Mouse (Mus musculus) heart, embryonic 15.5 days (tissue): ENCODE measurements around the gene Gm12166. TPM values are rescaled to one million over a fixed set of nuclear protein-coding genes. Genes with fewer than 3 reads are reported as not detected.
A peak's percentile ranks its signal among the peaks of the same experiment; 100 is the strongest.

Experiments
- ATAC-seq: fragments of 200-750 bp; cut with Nextera tagmentation; replicated peaks from 2 replicates; pipeline ENCODE4 v1.8.0; 2017; ENCODE audit warnings: low read depth, moderate TSS enrichment; ENCODE audit not compliant: insufficient number of reproducible peaks, insufficient read depth, low FRiP score
- H3K27ac ChIP-seq: fragments of 300-500 bp; sonication (generic); 2 replicates; pipeline ENCODE4 v1.5.1; 2015; ENCODE audit warnings: mild to moderate bottlenecking, inconsistent platforms
- H3K27me3 ChIP-seq: fragments of 300-500 bp; sonication (generic); 2 replicates; pipeline ENCODE4 v1.6.1; 2015; ENCODE audit warnings: inconsistent platforms
- H3K36me3 ChIP-seq: fragments of 300-500 bp; sonication (generic); 2 replicates; pipeline ENCODE4 v1.6.1; 2015; ENCODE audit warnings: mild to moderate bottlenecking, inconsistent platforms
- H3K4me1 ChIP-seq: fragments of 300-500 bp; sonication (generic); replicated peaks from 2 replicates; pipeline ENCODE4 v1.6.1; 2015; ENCODE audit warnings: inconsistent platforms
- H3K4me2 ChIP-seq: fragments of 300-500 bp; sonication (generic); 2 replicates; pipeline ENCODE4 v1.6.1; 2015; ENCODE audit warnings: inconsistent platforms, mild to moderate bottlenecking, moderate library complexity
- H3K4me3 ChIP-seq: fragments of 300-500 bp; sonication (generic); 2 replicates; pipeline ENCODE4 v1.5.1; 2015; ENCODE audit warnings: mild to moderate bottlenecking, inconsistent platforms
- H3K9ac ChIP-seq: fragments of 300-500 bp; sonication (generic); 2 replicates; pipeline ENCODE4 v1.6.1; 2015; ENCODE audit warnings: mild to moderate bottlenecking, inconsistent platforms
- H3K9me3 ChIP-seq: fragments of 300-500 bp; sonication (generic); replicated peaks from 2 replicates; pipeline ENCODE4 v1.6.1; 2016; ENCODE audit warnings: inconsistent platforms
- WGBS: fragments of 180-500 bp; shearing (Covaris S2); methylation state at CpG from one replicate; pipeline ENCODE4 v1.1.7; 2015; ENCODE audit warnings: mixed read lengths; 5-methylcytosine and 5-hydroxymethylcytosine counted together
- polyA plus RNA-seq: library from polyadenylated mRNA; unstranded; fragments of >200 nt; fragmentation: Nextera tagmentation; extraction: Ambion mirVana; gene quantifications from 2 replicates; pipeline ENCODE4 v1.2.1, GENCODE M21; 2015

The Gm12166 gene
- polyA plus RNA-seq, 1 experiment from 2014 or later = 4.4 TPM

DNA sequence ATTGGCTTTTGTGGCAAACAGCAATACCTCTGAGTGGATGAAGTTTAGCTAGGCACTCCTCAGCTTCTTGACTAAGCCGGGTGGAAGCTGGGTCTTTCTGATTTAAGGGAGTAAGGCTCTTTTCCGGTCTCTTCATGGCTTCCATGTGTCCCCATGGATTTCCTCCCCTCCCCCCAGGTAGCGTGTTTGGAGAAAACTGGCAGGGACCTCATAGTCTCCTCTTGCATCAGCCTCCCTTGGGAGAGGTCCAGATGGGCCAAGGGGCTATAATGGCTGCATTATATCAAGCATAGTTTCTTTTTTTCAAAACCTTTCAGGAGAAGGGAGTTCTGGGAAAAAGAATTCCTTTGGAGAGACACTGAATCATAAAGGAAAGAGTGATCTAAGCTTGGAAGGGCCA is 32.4 kb upstream of the Gm12166 start:
- Histone ChIP-seq H3K4me1 (peaks cover 86% of the 10 kb centered on the region), H3K4me2 (no peak overlapping the region), H3K27me3 (no peaks in the 10 kb centered on the region), H3K27ac (peak overlapping the region; percentile 70), H3K9ac (no peak overlapping the region), H3K36me3 (no peaks in the 10 kb centered on the region), H3K4me3 (no peak overlapping the region), H3K9me3 (no peaks in the 10 kb centered on the region)
- 53% methylated on average over 3 of the region's 3 CpGs for WGBS
- ATAC-seq = no peak

DNA sequence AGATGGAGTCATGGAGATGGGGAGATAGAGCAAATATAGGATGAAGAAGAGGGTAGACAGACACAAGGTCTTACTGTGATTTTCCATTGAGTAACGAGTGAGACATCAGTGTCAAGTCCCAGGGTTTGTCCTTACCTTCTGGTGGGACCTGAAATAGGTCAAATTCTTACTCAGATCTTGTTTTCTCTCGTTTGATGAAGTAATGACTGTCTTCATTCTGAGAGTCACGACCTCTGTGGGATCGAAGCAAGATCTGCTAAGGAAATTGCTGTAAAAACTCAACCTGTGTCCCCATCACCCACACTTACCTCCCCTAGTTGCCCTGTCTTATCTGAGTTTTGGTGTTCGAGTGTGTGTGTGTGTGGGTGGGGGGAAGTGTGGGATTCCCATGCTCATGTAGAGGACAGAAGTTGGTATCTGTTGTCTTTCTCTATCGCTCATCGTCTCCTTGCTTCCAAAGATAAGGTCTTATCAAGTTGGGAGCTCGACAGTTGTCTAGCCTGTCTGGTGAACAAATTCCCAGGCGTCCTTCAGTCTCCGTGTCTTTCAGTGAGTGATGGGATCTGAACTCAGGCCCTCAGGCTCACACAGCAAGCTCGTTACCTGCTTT is 31.8 kb upstream of the Gm12166 start:
- H3K9me3 ChIP-seq = no peaks in the 10 kb centered on the region
- H3K4me2 ChIP-seq = no peak overlapping the region
- H3K9ac ChIP-seq = no peak overlapping the region
- H3K4me1 ChIP-seq = peaks cover 80% of the 10 kb centered on the region
- 53% methylated on average over 11 of the region's 11 CpGs for WGBS
- no peaks in the 10 kb centered on the region; the same call in 1 of the 2 replicates for H3K36me3 ChIP-seq
- H3K27ac ChIP-seq = peak overlapping the region; percentile 70
- no peaks in the 10 kb centered on the region for H3K27me3 ChIP-seq
- no peak for ATAC-seq
- no peak overlapping the region for H3K4me3 ChIP-seq

DNA sequence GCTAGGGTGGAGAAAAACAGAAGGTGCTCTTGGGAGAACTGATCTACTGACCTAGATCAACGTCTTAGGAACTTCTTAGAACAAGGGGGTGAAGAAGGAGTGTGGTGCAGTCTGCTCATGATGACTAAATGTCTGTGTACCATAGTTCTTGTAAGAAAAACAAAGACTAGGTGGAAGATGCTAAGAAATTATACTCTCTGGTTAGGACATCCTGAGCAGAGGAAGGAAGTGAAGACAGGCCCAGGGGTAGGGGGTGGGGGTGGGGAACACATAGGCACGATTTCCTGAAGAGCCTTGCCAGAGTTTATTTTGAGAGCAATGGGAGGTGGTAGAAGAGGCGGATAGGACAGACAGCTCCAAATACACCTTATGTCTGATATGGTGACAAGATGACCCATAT is 31.3 kb upstream of the Gm12166 start:
- peaks cover 4% of the 10 kb centered on the region for H3K36me3 ChIP-seq
- no peak overlapping the region for H3K4me2 ChIP-seq
- H3K27ac ChIP-seq = peak overlapping the region; percentile 70; the same call in 1 of the 2 replicates
- no peaks in the 10 kb centered on the region for H3K9me3 ChIP-seq
- WGBS = 34% methylated on average over 3 of the region's 3 CpGs
- H3K4me1 ChIP-seq = peaks cover 74% of the 10 kb centered on the region
- no peak overlapping the region for H3K4me3 ChIP-seq
- no peak for ATAC-seq
- H3K27me3 ChIP-seq = no peaks in the 10 kb centered on the region
- H3K9ac ChIP-seq = no peak overlapping the region

DNA sequence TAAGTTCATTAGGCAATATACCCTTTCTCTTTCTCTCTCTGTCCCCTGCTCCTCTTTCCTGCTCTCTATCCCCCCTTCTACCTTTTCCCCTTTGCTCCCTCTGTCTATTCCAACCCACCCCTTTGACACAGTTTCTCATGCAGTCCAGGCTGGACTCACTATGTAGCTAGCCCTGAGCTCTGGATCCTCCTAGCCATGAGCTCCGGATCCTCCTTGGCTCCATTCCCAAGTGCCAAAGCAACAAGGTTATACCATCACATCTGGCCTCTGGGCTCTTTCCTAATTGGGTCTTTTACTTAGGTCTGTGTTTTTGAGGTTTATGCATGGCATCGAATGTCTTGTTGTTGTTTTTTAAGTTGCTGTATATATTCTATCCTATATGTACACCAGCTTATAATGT is 29.0 kb upstream of the Gm12166 start:
- no peak overlapping the region for H3K9ac ChIP-seq
- H3K9me3 ChIP-seq = no peaks in the 10 kb centered on the region
- H3K4me2 ChIP-seq = no peak overlapping the region
- no peak overlapping the region for H3K4me3 ChIP-seq
- peaks cover 71% of the 10 kb centered on the region for H3K4me1 ChIP-seq
- no peaks in the 10 kb centered on the region for H3K27me3 ChIP-seq
- H3K27ac ChIP-seq = peak overlapping the region; percentile 38
- peaks cover 14% of the 10 kb centered on the region for H3K36me3 ChIP-seq
- WGBS = 80% methylated on average over 2 of the region's 2 CpGs
- ATAC-seq = no peak

DNA sequence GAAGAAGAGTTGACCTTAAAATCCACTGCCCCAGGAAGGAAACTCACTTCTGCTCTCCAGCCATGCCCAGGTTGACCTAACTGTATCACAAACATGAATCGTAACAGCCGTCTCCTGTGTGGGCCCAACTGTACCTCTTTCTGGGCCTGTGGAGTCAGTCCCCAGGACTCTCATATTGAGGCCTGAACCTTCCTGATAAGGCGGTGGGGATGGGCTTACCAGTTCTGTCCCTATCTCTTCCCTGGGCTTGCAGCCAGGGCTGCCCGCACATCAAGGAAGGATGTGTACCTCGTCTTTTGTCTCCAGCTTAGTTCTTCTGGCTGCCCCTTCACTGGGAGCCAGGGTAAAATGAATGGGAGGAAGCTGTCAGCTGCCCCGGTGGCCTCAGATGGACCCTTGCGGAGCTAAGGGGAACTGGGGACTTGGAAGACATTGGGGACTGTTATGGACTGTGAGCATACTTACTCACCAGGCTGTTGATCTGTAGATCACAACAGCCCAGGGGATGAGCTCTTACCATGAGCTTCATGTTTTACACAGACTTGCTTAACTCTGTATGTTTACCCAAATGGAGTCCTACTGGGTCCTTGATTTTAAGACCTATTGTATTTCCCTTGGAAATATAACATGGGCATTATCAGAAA is 25.7 kb upstream of the Gm12166 start:
- peaks cover 60% of the 10 kb centered on the region for H3K4me1 ChIP-seq
- no peak overlapping the region for H3K4me2 ChIP-seq
- no peaks in the 10 kb centered on the region for H3K9me3 ChIP-seq
- no peaks in the 10 kb centered on the region for H3K27me3 ChIP-seq
- H3K4me3 ChIP-seq = no peak overlapping the region
- 54% methylated on average over 7 of the region's 7 CpGs for WGBS
- H3K36me3 ChIP-seq = peaks cover 21% of the 10 kb centered on the region
- H3K27ac ChIP-seq = peak overlapping the region; percentile 34
- H3K9ac ChIP-seq = no peak overlapping the region
- peak; percentile 50 for ATAC-seq

DNA sequence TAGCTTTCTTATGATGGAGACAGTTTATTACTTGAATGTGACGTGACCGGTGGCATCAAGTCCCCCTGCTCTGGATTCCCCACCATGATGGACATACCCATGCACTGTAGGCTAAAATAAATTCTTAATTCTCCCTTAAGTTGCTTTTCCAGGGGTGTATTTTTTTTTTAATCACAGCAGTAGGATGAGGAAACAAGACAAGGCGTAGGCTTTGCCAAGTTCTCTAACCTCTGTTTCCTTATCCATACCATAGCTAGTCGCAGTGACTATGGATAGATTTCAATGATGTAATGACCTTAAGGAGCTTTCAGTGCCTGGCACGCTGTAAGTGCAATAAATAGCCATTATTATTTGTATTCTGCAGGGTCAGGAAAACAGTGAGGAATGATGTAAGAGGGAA is 25.2 kb upstream of the Gm12166 start:
- H3K27me3 ChIP-seq = no peaks in the 10 kb centered on the region
- ATAC-seq = 0 out of 2 replicates have a peak, but pooled peaks have one; percentile 9
- no peaks in the 10 kb centered on the region for H3K9me3 ChIP-seq
- H3K4me2 ChIP-seq = no peak overlapping the region
- H3K27ac ChIP-seq = peak overlapping the region; percentile 34
- H3K36me3 ChIP-seq = peaks cover 24% of the 10 kb centered on the region
- 76% methylated on average over 5 of the region's 5 CpGs for WGBS
- no peak overlapping the region for H3K9ac ChIP-seq
- H3K4me1 ChIP-seq = peaks cover 63% of the 10 kb centered on the region
- H3K4me3 ChIP-seq = no peak overlapping the region

DNA sequence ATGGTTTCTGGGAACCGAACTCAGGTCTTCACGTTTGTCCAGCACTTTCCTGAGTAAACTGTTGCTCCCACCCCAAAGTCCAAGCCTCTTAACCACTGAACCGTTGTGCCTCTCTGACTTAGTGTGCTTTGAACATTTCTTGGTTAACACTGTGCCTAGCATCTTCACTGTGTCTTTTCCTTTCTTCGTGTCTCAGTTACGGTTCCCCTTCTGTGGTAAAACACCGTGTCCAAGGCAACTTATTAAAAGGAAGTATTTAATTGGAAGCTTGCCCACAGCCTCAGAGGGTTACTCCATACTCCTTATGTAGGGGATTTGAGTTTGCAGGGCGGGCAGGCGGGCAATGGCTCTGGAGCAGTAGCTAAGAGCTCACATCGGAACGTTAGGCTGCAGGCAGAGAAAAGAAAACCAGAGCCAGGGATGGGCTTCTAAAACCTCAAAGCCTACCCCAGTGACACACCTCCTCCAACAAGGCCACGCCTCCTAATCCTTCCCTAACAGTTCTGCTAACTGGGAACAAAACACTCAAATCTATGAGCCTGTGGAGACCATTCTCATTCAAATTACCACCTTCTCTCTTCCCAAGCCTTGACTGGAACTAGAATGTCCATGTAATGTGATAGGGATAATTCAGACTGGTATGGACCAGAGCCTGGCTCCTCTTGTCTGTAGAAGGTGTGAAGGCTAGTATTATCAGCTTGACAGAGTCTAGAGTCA is 24.5 kb upstream of the Gm12166 start:
- Histone ChIP-seq H3K9ac (no peak overlapping the region), H3K36me3 (peaks cover 24% of the 10 kb centered on the region), H3K27me3 (no peaks in the 10 kb centered on the region), H3K4me1 (peaks cover 68% of the 10 kb centered on the region), H3K9me3 (no peaks in the 10 kb centered on the region), H3K4me2 (no peak overlapping the region), H3K27ac (peak overlapping the region; percentile 34), H3K4me3 (no peak overlapping the region)
- no peak for ATAC-seq
- 85% methylated on average over 11 of the region's 11 CpGs for WGBS

DNA sequence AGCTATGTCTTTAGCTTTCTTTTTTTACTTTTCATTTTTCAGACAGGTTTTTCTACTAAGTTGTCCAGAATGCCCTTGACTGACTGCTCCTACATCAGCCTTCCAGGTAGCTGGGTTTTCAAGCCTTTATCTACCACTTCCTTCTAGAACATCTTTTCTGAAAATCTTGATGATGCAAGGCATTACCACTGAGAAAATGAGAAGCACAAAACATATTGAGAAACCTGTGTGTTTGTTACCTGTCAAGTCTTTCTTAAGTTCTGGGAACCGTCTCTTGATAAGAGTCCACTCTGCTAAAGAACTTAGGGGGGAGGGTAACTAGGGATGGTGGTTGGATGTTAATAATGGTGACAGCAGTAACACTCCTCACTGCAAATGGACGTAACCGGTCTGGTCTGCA is 23.4 kb upstream of the Gm12166 start:
- peaks cover 24% of the 10 kb centered on the region for H3K36me3 ChIP-seq

DNA sequence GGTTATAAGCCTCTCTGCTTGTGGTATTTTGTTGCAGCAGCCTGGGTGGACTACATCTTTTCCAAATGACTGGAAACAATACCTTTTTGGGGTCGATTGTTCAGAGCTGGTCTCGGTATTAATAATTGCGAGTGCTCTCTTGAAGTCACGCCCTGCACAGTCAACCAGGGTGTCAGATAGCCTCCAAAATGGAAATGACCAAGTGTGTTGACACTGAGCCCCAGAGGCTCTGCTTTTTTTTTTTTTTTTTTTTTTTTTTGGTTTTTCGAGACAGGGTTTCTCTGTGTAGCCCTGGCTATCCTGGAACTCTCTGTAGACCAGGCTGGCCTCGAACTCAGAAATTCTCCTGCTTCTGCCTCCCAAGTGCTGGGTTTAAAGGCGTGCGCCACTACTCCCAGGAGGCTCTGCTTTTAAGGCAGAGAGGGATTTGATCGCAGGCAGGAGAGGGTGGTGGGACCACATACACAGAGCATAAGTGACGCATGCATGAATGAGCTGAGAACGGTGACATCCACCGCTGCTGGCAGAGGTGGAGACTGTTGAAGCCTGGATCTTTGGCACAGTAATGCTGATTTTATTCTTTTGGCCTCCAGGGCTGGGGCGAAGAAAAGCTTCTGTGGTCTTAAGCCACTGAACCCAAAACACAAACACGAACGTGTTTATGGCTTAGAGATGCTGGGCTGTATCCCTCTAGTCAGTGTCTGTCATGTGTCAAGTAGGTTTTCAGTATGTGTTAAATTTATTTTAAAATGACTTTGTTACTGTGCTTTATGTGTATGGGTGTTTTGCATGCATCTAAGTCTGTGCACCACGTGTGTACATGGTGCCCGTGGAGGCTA is 21.9 kb upstream of the Gm12166 start:
- Histone ChIP-seq H3K9ac (no peak overlapping the region), H3K4me2 (no peak overlapping the region), H3K36me3 (peaks cover 24% of the 10 kb centered on the region), H3K27me3 (no peaks in the 10 kb centered on the region), H3K9me3 (no peaks in the 10 kb centered on the region), H3K27ac (peak overlapping the region; percentile 68), H3K4me3 (no peak overlapping the region), H3K4me1 (peaks cover 74% of the 10 kb centered on the region)
- 85% methylated on average over 17 of the region's 17 CpGs for WGBS
- ATAC-seq = no peak

More for the DNA sequence above, 23.4 kb upstream of the Gm12166 start:
- no peak overlapping the region for H3K4me2 ChIP-seq
- H3K4me1 ChIP-seq = peaks cover 68% of the 10 kb centered on the region
- no peaks in the 10 kb centered on the region for H3K27me3 ChIP-seq
- H3K4me3 ChIP-seq = no peak overlapping the region
- no peak for ATAC-seq
- H3K9ac ChIP-seq = no peak overlapping the region
- H3K9me3 ChIP-seq = no peaks in the 10 kb centered on the region
- 67% methylated on average over 3 of the region's 3 CpGs for WGBS
- peak overlapping the region; percentile 28; the same call in 1 of the 2 replicates for H3K27ac ChIP-seq

DNA sequence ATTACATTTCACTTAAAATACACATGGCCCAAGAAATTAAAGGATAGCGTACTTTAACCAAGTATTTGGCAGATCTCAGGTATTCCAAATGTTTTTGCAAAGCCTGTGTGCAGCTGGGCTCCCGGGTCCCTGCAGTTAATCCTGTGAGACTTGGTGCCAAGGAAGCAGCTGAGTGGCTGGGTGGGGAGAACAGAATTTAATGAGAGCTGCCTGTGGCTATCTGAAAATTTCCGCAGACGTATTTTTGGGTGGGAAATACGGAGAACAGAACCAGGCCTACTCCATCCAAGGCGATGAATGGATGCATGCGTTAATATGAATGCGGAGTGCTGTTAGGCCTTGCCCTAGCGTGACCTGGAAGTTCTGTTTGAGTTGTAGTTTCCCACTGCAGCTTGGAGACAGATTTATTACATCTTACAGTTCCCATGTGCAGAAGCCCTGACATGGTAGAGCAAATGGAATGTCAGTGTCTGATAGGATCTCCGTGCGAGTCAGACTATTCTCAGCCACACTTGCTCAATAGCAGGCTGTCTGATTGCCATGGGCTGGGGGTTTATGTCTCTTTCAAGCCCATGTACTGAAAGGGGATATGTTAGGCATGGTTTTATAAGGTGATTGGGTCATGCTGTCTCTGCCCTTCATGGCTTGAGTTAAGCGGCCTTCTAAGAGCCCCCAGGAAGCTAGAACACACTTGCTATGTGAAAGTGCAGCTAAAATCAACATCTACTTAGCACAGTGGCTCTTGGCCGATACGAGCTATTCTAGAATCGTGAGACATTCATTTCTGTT is 21.1 kb upstream of the Gm12166 start:
- peaks cover 19% of the 10 kb centered on the region for H3K36me3 ChIP-seq
- H3K4me3 ChIP-seq = no peak overlapping the region
- peaks cover 80% of the 10 kb centered on the region for H3K4me1 ChIP-seq
- no peaks in the 10 kb centered on the region for H3K27me3 ChIP-seq
- H3K4me2 ChIP-seq = no peak overlapping the region
- peak overlapping the region; percentile 68 for H3K27ac ChIP-seq
- 43% methylated on average over 15 of the region's 15 CpGs for WGBS
- no peaks in the 10 kb centered on the region for H3K9me3 ChIP-seq
- no peak for ATAC-seq
- H3K9ac ChIP-seq = no peak overlapping the region
